Comparison of ENCODE assay signal across 8 mouse cellular contexts in genomic region chr10:43175156-43175601, GRCm38 (mm10). TPM values are rescaled to one million over a fixed set of nuclear protein-coding genes. Genes with fewer than 3 reads are reported as not detected.
DNase-seq lines count a peak whose midpoint lies in the region; ATAC-seq and TF ChIP-seq lines count a peak whose summit lies in the region.

No protein-coding gene starts in this region.

- WGBS in forebrain, embryonic 11.5 days: under 1% methylated on average over 18 of the region's 18 CpGs
- 2% methylated on average over 18 of the region's 18 CpGs for WGBS in intestine, postnatal 0 days
- under 1% methylated on average over 18 of the region's 18 CpGs for WGBS in neural tube, embryonic 13.5 days

- peak overlapping the region; percentile 87 for H3K9ac ChIP-seq in forebrain, embryonic 11.5 days (ENCODE audit: low read length)
- no peak overlapping the region for H3K9ac ChIP-seq in intestine, postnatal 0 days (ENCODE audit: low read depth, low read length)
- H3K9ac ChIP-seq in neural tube, embryonic 13.5 days: peak overlapping the region; percentile 93

- ATAC-seq in forebrain, embryonic 11.5 days (replicated peaks; ENCODE audit: low FRiP score): peak; percentile 25
- ATAC-seq in intestine, postnatal 0 days: no peak
- ATAC-seq in neural tube, embryonic 13.5 days (ENCODE audit: low read depth): no peak; the same call in none of the 2 replicates

- peak overlapping the region; percentile 91 for H3K4me3 ChIP-seq in layer of hippocampus, adult 2 months
- peak overlapping the region; percentile 87 for H3K4me3 ChIP-seq in forebrain, embryonic 11.5 days (ENCODE audit: low read depth, low read length)
- H3K4me3 ChIP-seq in intestine, postnatal 0 days (ENCODE audit: low read depth, low read length): peak overlapping the region; percentile 78
- peak overlapping the region; percentile 88 for H3K4me3 ChIP-seq in neural tube, embryonic 13.5 days

- no peak for TF ChIP-seq CTCF in layer of hippocampus, adult 2 months (conservative IDR thresholded peaks at IDR 0.05)
- TF ChIP-seq CTCF in intestine, postnatal 0 days (IDR thresholded peaks at IDR 0.05; ENCODE audit: low read depth): no peak

- H3K27ac ChIP-seq in layer of hippocampus, adult 2 months: peak overlapping the region; percentile 95
- no peak overlapping the region for H3K27ac ChIP-seq in forebrain, embryonic 11.5 days (ENCODE audit: low read depth, low read length)
- no peak overlapping the region for H3K27ac ChIP-seq in intestine, postnatal 0 days (ENCODE audit: low read depth, low read length)
- H3K27ac ChIP-seq in neural tube, embryonic 13.5 days (replicated peaks): peak overlapping the region; percentile 97

- no peaks in the 10 kb centered on the region for H3K36me3 ChIP-seq in forebrain, embryonic 11.5 days (ENCODE audit: control insufficient read depth, insufficient read depth, low read length)
- H3K36me3 ChIP-seq in intestine, postnatal 0 days (ENCODE audit: control insufficient read depth, insufficient read depth): no peaks in the 10 kb centered on the region
- no peaks in the 10 kb centered on the region for H3K36me3 ChIP-seq in neural tube, embryonic 13.5 days

- no peaks in the 10 kb centered on the region for H3K9me3 ChIP-seq in forebrain, embryonic 11.5 days (ENCODE audit: control insufficient read depth, low read length)
- no peaks in the 10 kb centered on the region for H3K9me3 ChIP-seq in intestine, postnatal 0 days (ENCODE audit: control insufficient read depth)
- no peaks in the 10 kb centered on the region for H3K9me3 ChIP-seq in neural tube, embryonic 13.5 days

- DNase-seq in layer of hippocampus, adult 2 months (ENCODE audit: low spot score in 2 of 2): no peak
- DNase-seq in layer of hippocampus, postnatal 36 days: no peak
- peak; percentile 75 for DNase-seq in brain, adult 2 months (ENCODE audit: low read depth, low spot score)
- peak; percentile 63 for DNase-seq in forebrain, embryonic 11.5 days (ENCODE audit: low spot score)
- no peak for DNase-seq in thymus, postnatal 25 days
- no peak for DNase-seq in gastrocnemius, adult 18-20 months (ENCODE audit: low spot score)

- peak overlapping the region; percentile 93 for H3K4me2 ChIP-seq in forebrain, embryonic 11.5 days (ENCODE audit: low read depth, low read length, severe bottlenecking)
- peak overlapping the region; percentile 96 for H3K4me2 ChIP-seq in intestine, postnatal 0 days (replicated peaks; ENCODE audit: low read depth)
- H3K4me2 ChIP-seq in neural tube, embryonic 13.5 days: peak overlapping the region; percentile 88

- peaks cover 10% of the 10 kb centered on the region for H3K27me3 ChIP-seq in forebrain, embryonic 11.5 days (ENCODE audit: control insufficient read depth, insufficient read depth, low read length)
- peaks cover 76% of the 10 kb centered on the region for H3K27me3 ChIP-seq in intestine, postnatal 0 days (replicated peaks; ENCODE audit: control insufficient read depth, insufficient read depth, low read length)
- peaks cover 14% of the 10 kb centered on the region for H3K27me3 ChIP-seq in neural tube, embryonic 13.5 days

- peaks cover 8% of the 10 kb centered on the region; the same call in 1 of the 2 replicates for H3K4me1 ChIP-seq in forebrain, embryonic 11.5 days (replicated peaks; ENCODE audit: control insufficient read depth, insufficient read depth, low read length)
- H3K4me1 ChIP-seq in intestine, postnatal 0 days (replicated peaks; ENCODE audit: control insufficient read depth, insufficient read depth, low read length): no peaks in the 10 kb centered on the region
- H3K4me1 ChIP-seq in neural tube, embryonic 13.5 days (replicated peaks): peaks cover 48% of the 10 kb centered on the region

RNA-seq across cellular contexts. Expression of gene 9030612E09Rik, which starts 0.7 kb away (rescaled TPM):
- total RNA-seq in layer of hippocampus, adult 2 months (2021): 1 to 10 TPM; 1.8 to 2.1 TPM
- 1 to 10 TPM; 1.8 to 1.9 TPM for total RNA-seq in layer of hippocampus, postnatal 36 days (2021)
- 1.3 and 1.7 TPM in 2 replicates for polyA plus RNA-seq in forebrain, embryonic 11.5 days (2014; fragmentation: Nextera tagmentation; extraction: Ambion mirVana)
- polyA plus RNA-seq in intestine, postnatal 0 days (2015; fragmentation: Nextera tagmentation; extraction: Ambion mirVana): 0.14 and 0.26 TPM in 2 replicates
- 1.9 TPM in 2 replicates for polyA plus RNA-seq in neural tube, embryonic 13.5 days (2015; fragmentation: Nextera tagmentation; extraction: Ambion mirVana)
- total RNA-seq in gastrocnemius, adult 18-20 months (2021): 1 to 10 TPM; 2.0 to 2.1 TPM

RNA-seq across cellular contexts. Expression of gene Sobp, which starts 0.8 kb away (rescaled TPM):
- 10 to 100 TPM; 83.3 to 83.8 TPM for total RNA-seq in layer of hippocampus, adult 2 months (2021)
- total RNA-seq in layer of hippocampus, postnatal 36 days (2021): 10 to 100 TPM; 83.0 to 84.4 TPM
- polyA plus RNA-seq in forebrain, embryonic 11.5 days (2014; fragmentation: Nextera tagmentation; extraction: Ambion mirVana): 5.5 and 5.7 TPM in 2 replicates
- 0.86 and 0.99 TPM in 2 replicates for polyA plus RNA-seq in intestine, postnatal 0 days (2015; fragmentation: Nextera tagmentation; extraction: Ambion mirVana)
- polyA plus RNA-seq in neural tube, embryonic 13.5 days (2015; fragmentation: Nextera tagmentation; extraction: Ambion mirVana): 8.3 and 10.2 TPM in 2 replicates
- total RNA-seq in gastrocnemius, adult 18-20 months (2021): 10 to 100 TPM; 29.6 to 36.3 TPM

RNA-seq across cellular contexts. Expression of gene Pdss2, which starts 46.1 kb away (rescaled TPM):
- 10 to 100 TPM; 17.6 to 17.8 TPM for total RNA-seq in layer of hippocampus, adult 2 months (2021)
- total RNA-seq in layer of hippocampus, postnatal 36 days (2021): 10 to 100 TPM; 14.0 to 19.2 TPM
- polyA plus RNA-seq in forebrain, embryonic 11.5 days (2014; fragmentation: Nextera tagmentation; extraction: Ambion mirVana): 15.1 and 16.0 TPM in 2 replicates
- polyA plus RNA-seq in intestine, postnatal 0 days (2015; fragmentation: Nextera tagmentation; extraction: Ambion mirVana): 7.8 and 8.0 TPM in 2 replicates
- polyA plus RNA-seq in neural tube, embryonic 13.5 days (2015; fragmentation: Nextera tagmentation; extraction: Ambion mirVana): 14.0 and 14.6 TPM in 2 replicates
- 10 to 100 TPM; 19.2 to 20.9 TPM for total RNA-seq in gastrocnemius, adult 18-20 months (2021)

Comparison
In these comparisons a context has a peak if more than half of its experiments do, and no peak if none do; other contexts are left out.
1. DNase-seq: peak in brain, adult 2 months (single experiment) and forebrain, embryonic 11.5 days (single experiment); none in layer of hippocampus, adult 2 months (0 of 2), layer of hippocampus, postnatal 36 days (0 of 2), thymus, postnatal 25 days (single experiment) and gastrocnemius, adult 18-20 months (single experiment).
2. H3K27ac ChIP-seq: peak in layer of hippocampus, adult 2 months (single experiment) and neural tube, embryonic 13.5 days (single experiment); none in forebrain, embryonic 11.5 days (single experiment) and intestine, postnatal 0 days (single experiment).
3. Peak in every context shown above with its lines, with median percentiles within 50 percentile points of each other: H3K4me3 ChIP-seq and H3K4me2 ChIP-seq.